Mouse (Mus musculus): ENCODE measurements around the gene Gfpt2. TPM values are rescaled to one million over a fixed set of nuclear protein-coding genes. Genes with fewer than 3 reads are reported as not detected.
"Not testable (repeated sequence)": the region's sequence is repeated elsewhere in the genome, so short reads cannot be mapped to it uniquely, and the experiment has no call there.

The Gfpt2 gene
- polyA plus RNA-seq, 1 experiment from 2014 or later = 3.2 TPM

- H3K9ac ChIP-seq = no peak overlapping the region
- H3K36me3 ChIP-seq = no peaks in the 10 kb centered on the region
- peak overlapping the region; percentile 79 for H3K27ac ChIP-seq
- WGBS (ENCODE audit: insufficient replicate concordance) = 32% methylated on average over 2 of the region's 2 CpGs
- no peaks in the 10 kb centered on the region for H3K9me3 ChIP-seq (replicated peaks)
- ATAC-seq = peak; percentile 66
- H3K4me3 ChIP-seq = no peak overlapping the region
- H3K4me2 ChIP-seq = peak overlapping the region; percentile 45
- peaks cover 38% of the 10 kb centered on the region for H3K4me1 ChIP-seq
- H3K27me3 ChIP-seq (replicated peaks) = 0 out of 2 replicates have a peak, but pooled peaks cover 4% of the 10 kb centered on the region
These were observed 27.9 kb upstream of the Gfpt2 start for GRCm38 (mm10) chr11:49766137-49766411.

- H3K9me3 ChIP-seq (replicated peaks); H3K9ac ChIP-seq; H3K36me3 ChIP-seq; ATAC-seq; H3K27me3 ChIP-seq (replicated peaks); H3K4me3 ChIP-seq; H3K4me2 ChIP-seq; H3K27ac ChIP-seq: not testable (repeated sequence)
- H3K4me1 ChIP-seq = peaks cover 39% of the 10 kb centered on the region
- 70% methylated on average over 6 of the region's 6 CpGs for WGBS (ENCODE audit: insufficient replicate concordance)
These were observed 26.5 kb upstream of the Gfpt2 start for GRCm38 (mm10) chr11:49767497-49767896.

- 85% methylated on average over 5 of the region's 5 CpGs for WGBS (ENCODE audit: insufficient replicate concordance)
- ATAC-seq = no peak
- Histone ChIP-seq H3K36me3 (no peaks in the 10 kb centered on the region), H3K27me3 (replicated peaks) (no peaks in the 10 kb centered on the region), H3K27ac (no peak overlapping the region), H3K4me1 (peaks cover 35% of the 10 kb centered on the region), H3K9ac (no peak overlapping the region), H3K4me3 (no peak overlapping the region), H3K4me2 (no peak overlapping the region), H3K9me3 (replicated peaks) (no peaks in the 10 kb centered on the region)
These were observed 25.2 kb upstream of the Gfpt2 start for GRCm38 (mm10) chr11:49768781-49769180.

GRCm38 (mm10) chr11:49770676-49771550 lies 23.1 kb upstream of the Gfpt2 start:
- 59% methylated on average over 9 of the region's 9 CpGs for WGBS (ENCODE audit: insufficient replicate concordance)

GRCm38 (mm10) chr11:49772251-49772650 lies 21.7 kb upstream of the Gfpt2 start:
- no peaks in the 10 kb centered on the region for H3K27me3 ChIP-seq (replicated peaks)
- H3K9me3 ChIP-seq (replicated peaks) = no peaks in the 10 kb centered on the region
- H3K36me3 ChIP-seq = no peaks in the 10 kb centered on the region
- no peak overlapping the region for H3K9ac ChIP-seq
- H3K27ac ChIP-seq = no peak overlapping the region
- H3K4me2 ChIP-seq = no peak overlapping the region
- ATAC-seq = no peak
- 0 out of 2 replicates have a peak, but pooled peaks cover 3% of the 10 kb centered on the region for H3K4me1 ChIP-seq
- no peak overlapping the region for H3K4me3 ChIP-seq
- WGBS (ENCODE audit: insufficient replicate concordance) = 33% methylated on average over 5 of the region's 5 CpGs

More at GRCm38 (mm10) chr11:49770676-49771550, 23.1 kb upstream of the Gfpt2 start:
- no peak overlapping the region for H3K27ac ChIP-seq
- no peak overlapping the region for H3K9ac ChIP-seq
- no peak overlapping the region for H3K4me2 ChIP-seq
- H3K4me1 ChIP-seq = peaks cover 14% of the 10 kb centered on the region
- no peak for ATAC-seq
- no peaks in the 10 kb centered on the region for H3K36me3 ChIP-seq
- no peak overlapping the region for H3K4me3 ChIP-seq
- no peaks in the 10 kb centered on the region for H3K27me3 ChIP-seq (replicated peaks)
- H3K9me3 ChIP-seq (replicated peaks) = no peaks in the 10 kb centered on the region

- H3K36me3 ChIP-seq = no peaks in the 10 kb centered on the region
- H3K9me3 ChIP-seq (replicated peaks) = no peaks in the 10 kb centered on the region
- H3K4me3 ChIP-seq = no peak overlapping the region
- no peak overlapping the region for H3K9ac ChIP-seq
- ATAC-seq = no peak
- H3K4me1 ChIP-seq = 0 out of 2 replicates have a peak, but pooled peaks cover 3% of the 10 kb centered on the region
- H3K4me2 ChIP-seq = no peak overlapping the region
- 71% methylated on average over 4 of the region's 4 CpGs for WGBS (ENCODE audit: insufficient replicate concordance)
- no peak overlapping the region for H3K27ac ChIP-seq
- no peaks in the 10 kb centered on the region for H3K27me3 ChIP-seq (replicated peaks)
These were observed 19.1 kb upstream of the Gfpt2 start for GRCm38 (mm10) chr11:49774894-49775293.

GRCm38 (mm10) chr11:49778844-49779243 lies 15.1 kb upstream of the Gfpt2 start:
- H3K27me3 ChIP-seq (replicated peaks) = no peaks in the 10 kb centered on the region
- H3K4me1 ChIP-seq = peaks cover 27% of the 10 kb centered on the region
- ATAC-seq = no peak
- H3K9me3 ChIP-seq (replicated peaks) = no peaks in the 10 kb centered on the region
- no peak overlapping the region for H3K9ac ChIP-seq
- no peaks in the 10 kb centered on the region for H3K36me3 ChIP-seq
- H3K27ac ChIP-seq = no peak overlapping the region
- no peak overlapping the region for H3K4me2 ChIP-seq
- H3K4me3 ChIP-seq = no peak overlapping the region
- WGBS (ENCODE audit: insufficient replicate concordance) = 74% methylated on average over 6 of the region's 6 CpGs

- H3K4me1 ChIP-seq = peaks cover 27% of the 10 kb centered on the region
- no peaks in the 10 kb centered on the region for H3K9me3 ChIP-seq (replicated peaks)
- no peaks in the 10 kb centered on the region for H3K36me3 ChIP-seq
- 58% methylated on average over 4 of the region's 4 CpGs for WGBS (ENCODE audit: insufficient replicate concordance)
- H3K4me3 ChIP-seq = no peak overlapping the region
- no peak overlapping the region for H3K27ac ChIP-seq
- no peak overlapping the region for H3K4me2 ChIP-seq
- H3K27me3 ChIP-seq (replicated peaks) = no peaks in the 10 kb centered on the region
- H3K9ac ChIP-seq = no peak overlapping the region
- no peak for ATAC-seq
These were observed 13.7 kb upstream of the Gfpt2 start for GRCm38 (mm10) chr11:49780161-49780817.

- no peaks in the 10 kb centered on the region for H3K36me3 ChIP-seq
- peaks cover 27% of the 10 kb centered on the region for H3K4me1 ChIP-seq
- no peak overlapping the region for H3K4me3 ChIP-seq
- no peak overlapping the region for H3K9ac ChIP-seq
- peak; percentile 55 for ATAC-seq
- H3K27me3 ChIP-seq (replicated peaks) = peaks cover 9% of the 10 kb centered on the region; the same call in 1 of the 2 replicates
- H3K27ac ChIP-seq = no peak overlapping the region
- no peaks in the 10 kb centered on the region for H3K9me3 ChIP-seq (replicated peaks)
- WGBS (ENCODE audit: insufficient replicate concordance) = 7% methylated on average over 6 of the region's 6 CpGs
- no peak overlapping the region for H3K4me2 ChIP-seq
These were observed 12.1 kb upstream of the Gfpt2 start for GRCm38 (mm10) chr11:49781833-49782399.

- H3K36me3 ChIP-seq = no peaks in the 10 kb centered on the region
- H3K9ac ChIP-seq = no peak overlapping the region
- peak overlapping the region; percentile 77 for H3K4me2 ChIP-seq
- H3K4me3 ChIP-seq = no peak overlapping the region
- H3K27ac ChIP-seq = no peak overlapping the region
- H3K4me1 ChIP-seq = peaks cover 23% of the 10 kb centered on the region
- ATAC-seq = no peak
- H3K27me3 ChIP-seq (replicated peaks) = peaks cover 72% of the 10 kb centered on the region
- WGBS (ENCODE audit: insufficient replicate concordance) = 10% methylated on average over 14 of the region's 14 CpGs
- no peaks in the 10 kb centered on the region for H3K9me3 ChIP-seq (replicated peaks)
These were observed 847 bp upstream of the Gfpt2 start for GRCm38 (mm10) chr11:49793131-49793530.

GRCm38 (mm10) chr11:49794342-49795144 lies 565 bp downstream of the Gfpt2 start:
- Histone ChIP-seq H3K9ac (peak overlapping the region; percentile 61), H3K36me3 (no peaks in the 10 kb centered on the region), H3K27ac (no peak overlapping the region), H3K9me3 (replicated peaks) (no peaks in the 10 kb centered on the region), H3K4me3 (peak overlapping the region; percentile 52), H3K4me2 (peak overlapping the region; percentile 77), H3K4me1 (peaks cover 33% of the 10 kb centered on the region), H3K27me3 (replicated peaks) (peaks cover 69% of the 10 kb centered on the region)
- 4% methylated on average over 45 of the region's 45 CpGs for WGBS (ENCODE audit: insufficient replicate concordance)
- ATAC-seq = no peak

All from liver, embryonic 12.5 days (tissue).